Mouse (Mus musculus): ENCODE measurements around the gene Sprr1b.
"Not testable (repeated sequence)": the region's sequence is repeated elsewhere in the genome, so short reads cannot be mapped to it uniquely, and the experiment has no call there.

The Sprr1b gene

DNA sequence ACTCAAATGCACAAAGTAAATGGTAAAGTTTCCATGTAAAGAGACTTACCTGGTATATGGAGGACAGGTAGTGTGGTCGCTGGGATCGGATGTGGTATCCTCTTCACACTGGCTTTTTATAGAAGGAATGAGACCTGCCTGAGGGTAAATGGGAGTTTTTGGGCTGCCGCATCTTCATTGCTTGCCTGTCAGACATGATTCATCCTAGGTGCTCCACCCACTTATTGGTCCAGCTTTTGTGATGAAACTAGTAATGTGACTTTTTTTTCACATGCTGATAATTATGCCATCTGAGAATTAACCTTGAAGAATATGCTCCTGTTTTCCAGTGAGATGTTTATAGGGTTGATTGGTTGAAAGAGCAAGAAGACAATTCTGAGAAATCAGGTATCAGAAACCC is at the start of gene Sprr1b:
Gene Sprr1b (minus strand): TSS at position 101 of the 400 bp plus-strand sequence.
- DNase-seq (ENCODE audit: low read depth) = no peak

DNA sequence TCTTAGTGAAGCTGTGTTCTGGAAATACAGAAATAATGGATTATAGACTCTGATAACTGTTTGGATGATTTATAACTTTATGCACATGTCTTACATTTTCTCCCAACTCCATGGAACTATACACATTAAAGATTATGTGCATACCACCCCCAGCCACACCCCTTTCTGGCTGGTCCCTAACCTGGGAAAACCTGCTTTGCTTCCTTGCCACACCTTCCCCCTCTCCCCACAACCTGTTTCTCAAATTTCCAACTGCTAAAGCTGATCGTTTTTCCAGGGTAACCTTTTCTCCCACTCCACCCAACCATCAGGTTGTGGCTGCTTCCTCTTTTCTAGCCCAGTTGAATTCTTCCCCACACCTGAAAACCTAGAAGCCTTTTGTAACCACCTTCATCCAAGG is 47.7 kb upstream of the Sprr1b start:
- DNase-seq (ENCODE audit: low read depth) = no peak

DNA sequence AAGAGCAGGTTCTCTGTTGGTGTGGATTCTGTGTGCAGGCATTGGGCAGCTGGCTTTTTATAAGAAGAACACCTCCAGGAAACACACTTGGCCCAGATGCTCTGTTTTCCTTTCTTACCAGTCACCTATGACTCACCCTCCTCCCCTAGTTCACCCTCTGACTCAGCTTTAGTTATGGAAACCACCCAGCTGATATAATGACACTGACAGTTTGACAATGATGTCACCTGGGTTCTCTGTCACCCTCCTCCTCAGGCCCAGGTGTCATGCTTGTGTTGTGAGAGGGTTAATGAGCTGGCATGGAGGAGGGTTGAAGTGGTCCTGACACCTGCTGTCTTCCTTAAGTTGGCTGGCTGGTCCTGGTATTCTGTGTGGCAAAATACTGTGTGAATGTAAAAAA is 47.3 kb upstream of the Sprr1b start, which contains the start of gene Sprr1a:
Gene Sprr1a (minus strand): TSS at position 33 of the 400 bp plus-strand sequence.
- no peak for DNase-seq (ENCODE audit: low read depth)

DNA sequence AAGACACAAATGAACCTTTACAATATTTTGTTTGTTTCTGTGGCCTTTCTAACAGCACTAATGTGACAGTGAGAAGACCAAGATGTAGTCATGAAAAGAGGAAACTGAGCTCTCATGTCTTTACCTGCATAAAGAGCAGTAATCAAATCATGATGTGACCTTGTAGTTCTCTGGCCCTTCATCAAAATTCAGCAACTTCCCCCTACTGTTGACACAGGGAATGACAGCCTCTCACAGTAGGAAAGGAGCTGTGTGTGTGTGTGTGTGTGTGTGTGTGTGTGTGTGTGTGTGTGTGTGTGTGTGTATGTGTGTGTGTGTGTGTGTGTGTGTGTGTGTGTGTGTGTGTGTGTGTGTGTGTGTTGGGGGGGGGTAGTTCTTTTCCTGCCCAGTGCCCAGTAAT is 42.7 kb upstream of the Sprr1b start:
- not testable (repeated sequence) for DNase-seq (ENCODE audit: low read depth)

DNA sequence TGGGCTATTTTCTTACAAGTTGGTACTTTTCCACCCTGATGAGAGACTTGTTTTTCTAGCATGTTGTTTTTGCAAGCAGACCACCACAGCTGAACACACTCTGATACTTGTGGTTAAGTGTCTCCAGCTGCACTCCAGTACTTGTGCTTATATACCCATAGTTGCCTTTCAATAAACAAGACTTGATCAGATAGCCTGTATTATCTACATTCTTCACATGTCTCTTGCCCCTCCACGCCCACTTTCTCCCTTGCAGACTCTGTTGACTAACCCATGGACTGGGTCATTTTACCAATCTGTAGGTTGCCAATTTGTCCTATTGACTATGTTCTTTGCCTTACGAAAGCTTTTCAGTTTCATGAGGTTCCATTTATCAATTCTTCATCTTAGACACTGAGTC is 31.5 kb upstream of the Sprr1b start:
- DNase-seq (ENCODE audit: low read depth) = no peak

GRCm38 (mm10) chr3:92467424-92467823 is 28.8 kb upstream of the Sprr1b start:
- DNase-seq (ENCODE audit: low read depth) = no peak

GRCm38 (mm10) chr3:92466576-92466975 is 28.0 kb upstream of the Sprr1b start:
- DNase-seq (ENCODE audit: low read depth) = no peak

- no peak for DNase-seq (ENCODE audit: low read depth)
Observed at GRCm38 (mm10) chr3:92458620-92459019, 20.0 kb upstream of the Sprr1b start, which contains the start of gene Sprr3. Sprr3 (minus strand) TSS chr3:92458720.

- no peak for DNase-seq (ENCODE audit: low read depth)
Observed at GRCm38 (mm10) chr3:92455151-92455550, 16.6 kb upstream of the Sprr1b start.

GRCm38 (mm10) chr3:92440177-92440576 is 1.6 kb upstream of the Sprr1b start:
- DNase-seq (ENCODE audit: low read depth) = no peak

- DNase-seq (ENCODE audit: low read depth) = no peak
Observed at GRCm38 (mm10) chr3:92432282-92432681, 6.3 kb downstream of the Sprr1b start, which contains the start of gene Sprr2k. Sprr2k (plus strand) TSS chr3:92432582.

- no peak for DNase-seq (ENCODE audit: low read depth)
Observed at GRCm38 (mm10) chr3:92429323-92429722, 9.3 kb downstream of the Sprr1b start, which contains the start of gene Gm9774. Gm9774 (minus strand) TSS chr3:92429423.

GRCm38 (mm10) chr3:92417782-92418181 is 20.8 kb downstream of the Sprr1b start, which contains the start of gene Sprr2j-ps:
Sprr2j-ps (plus strand) TSS chr3:92418082.
- no peak for DNase-seq (ENCODE audit: low read depth)

GRCm38 (mm10) chr3:92407691-92408090 is 30.9 kb downstream of the Sprr1b start, which contains the start of gene Sprr2i:
Sprr2i (plus strand) TSS chr3:92407991.
- no peak for DNase-seq (ENCODE audit: low read depth)

DNA sequence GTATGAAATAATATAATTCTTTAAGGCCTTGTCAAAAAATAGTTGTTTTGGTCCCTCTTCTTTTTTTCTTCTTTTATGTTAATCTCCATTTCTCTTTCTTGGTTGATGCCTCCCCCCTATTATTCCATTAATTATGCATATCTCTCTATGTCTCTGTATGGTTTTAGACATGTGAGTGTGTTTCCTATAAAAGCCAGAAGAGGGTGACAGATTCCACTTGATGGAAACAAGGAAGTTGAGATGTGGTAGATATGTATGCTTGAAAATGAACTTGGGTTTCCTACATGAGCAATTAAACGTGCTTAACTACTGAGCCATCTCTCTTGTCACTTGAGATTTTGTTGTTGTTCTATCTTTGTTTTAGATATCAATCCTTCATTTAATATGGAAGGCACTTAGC is 44.3 kb downstream of the Sprr1b start:
- no peak for DNase-seq (ENCODE audit: low read depth)

All from c-Kit-positive CD71-negative TER-119-negative erythroid progenitor cells, embryonic 14.5 days (primary cell).